Mouse (Mus musculus): ENCODE measurements around the gene Pdgfc. TPM values are rescaled to one million over a fixed set of nuclear protein-coding genes. Genes with fewer than 3 reads are reported as not detected.

Pdgfc gene
- polyA plus RNA-seq, 1 experiment = 1.3 TPM

DNA sequence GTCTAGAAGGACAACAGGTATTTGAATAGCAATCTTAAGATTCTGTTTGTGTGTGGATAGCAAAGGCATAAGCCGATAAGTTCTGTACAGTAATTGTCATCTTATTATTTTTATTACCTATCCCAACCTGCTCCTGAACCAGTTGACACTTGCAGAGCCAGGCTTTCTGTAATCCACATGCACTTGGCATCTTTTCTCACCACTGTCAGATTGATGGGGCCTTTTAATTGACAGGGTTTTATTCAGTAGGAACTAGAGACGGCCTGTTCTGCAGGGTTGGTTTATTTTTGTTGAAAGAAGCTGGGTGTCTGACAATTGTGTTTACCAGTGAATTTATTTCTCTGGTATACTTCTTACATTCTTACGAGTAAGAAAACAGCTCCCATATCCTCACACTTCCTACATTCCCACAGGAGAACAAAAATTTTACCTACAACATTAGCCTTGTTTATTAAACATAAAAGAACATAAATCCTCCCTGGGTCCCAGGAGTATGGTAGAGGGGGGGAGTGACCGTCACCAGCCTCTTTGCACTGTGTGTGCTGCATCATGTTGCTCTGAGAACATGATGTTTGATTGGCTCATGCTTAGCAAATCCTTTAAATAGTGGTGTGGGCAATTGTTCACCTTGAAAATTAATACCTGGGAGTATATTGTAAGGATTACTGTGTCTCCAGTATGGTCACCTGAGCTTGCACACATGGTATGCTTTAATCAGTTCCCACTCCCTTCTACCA is 134.0 kb downstream of the Pdgfc start:
- no peak overlapping the region for H3K4me3 ChIP-seq (replicated peaks; ENCODE audit: extremely low read depth, low read depth, low read length)
- no peak for DNase-seq
- TF ChIP-seq POLR2A (IDR thresholded peaks at IDR 0.05; ENCODE audit: borderline replicate concordance, extremely low read depth, low read depth, low read length) (no peak), CTCF (IDR thresholded peaks at IDR 0.05; ENCODE audit: insufficient read depth, low read length) (no peak)
- 65% methylated on average over 4 of the region's 4 CpGs for WGBS
- H3K4me1 ChIP-seq (ENCODE audit: control insufficient read depth, insufficient read depth, low read length) = no peaks in the 10 kb centered on the region

DNA sequence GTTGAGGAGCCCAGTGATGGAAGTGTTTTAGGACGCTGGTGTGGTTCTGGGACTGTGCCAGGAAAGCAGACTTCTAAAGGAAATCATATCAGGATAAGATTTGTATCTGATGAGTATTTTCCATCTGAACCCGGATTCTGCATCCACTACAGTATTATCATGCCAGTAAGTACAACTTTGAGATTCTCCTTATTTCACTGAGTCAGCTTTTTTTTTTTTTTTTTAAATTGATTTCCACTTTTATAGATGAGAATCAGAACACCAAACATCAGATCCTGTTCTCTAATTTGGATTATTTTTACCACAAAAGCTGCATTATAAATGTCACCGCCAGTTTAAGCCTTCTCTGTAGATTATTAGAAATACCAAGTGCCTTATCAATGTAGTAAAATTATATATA is 138.6 kb downstream of the Pdgfc start:
- whole genome bisulfite sequencing = 73% methylated on average over 3 of the region's 3 CpGs

DNA sequence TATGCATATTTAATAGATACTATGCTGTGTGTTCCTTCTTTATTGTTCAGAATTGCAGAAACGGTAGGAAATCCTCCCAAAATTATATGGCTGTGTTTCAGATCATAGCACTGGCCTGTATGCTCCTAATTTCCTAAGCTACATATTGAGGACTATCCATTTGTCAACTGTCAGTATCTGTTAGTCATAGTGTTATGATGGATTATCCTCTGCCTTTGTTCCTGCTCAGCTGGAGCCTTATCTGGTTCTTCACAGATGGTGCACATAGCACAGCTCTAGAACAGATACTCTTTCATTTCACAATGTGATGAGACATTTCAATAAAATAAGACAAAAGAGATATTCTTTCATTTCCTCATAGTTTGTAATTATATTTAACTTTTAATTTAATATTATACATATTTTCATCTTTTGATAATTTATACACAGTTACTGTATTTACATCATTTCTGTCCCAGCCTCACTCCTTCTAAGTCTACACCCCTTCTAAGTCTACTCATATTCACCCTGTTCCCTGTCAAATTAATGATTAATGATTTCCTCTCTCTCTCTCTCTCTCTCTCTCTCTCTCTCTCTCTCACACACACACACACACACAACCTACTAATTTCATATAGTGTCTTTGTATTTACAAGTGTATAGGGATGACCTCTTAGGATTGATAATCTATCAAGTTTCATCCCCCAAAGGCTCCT is 145.2 kb downstream of the Pdgfc start:
- Histone ChIP-seq H3K4me3 (replicated peaks; ENCODE audit: extremely low read depth, low read depth, low read length) (no peak overlapping the region), H3K4me1 (ENCODE audit: control insufficient read depth, insufficient read depth, low read length) (no peaks in the 10 kb centered on the region)
- WGBS = 83% methylated on average over 1 of the region's 1 CpGs
- DNase-seq = no peak
- no peak for TF ChIP-seq CTCF (IDR thresholded peaks at IDR 0.05; ENCODE audit: insufficient read depth, low read length)
- no peak for TF ChIP-seq POLR2A (IDR thresholded peaks at IDR 0.05; ENCODE audit: borderline replicate concordance, extremely low read depth, low read depth, low read length)

More for the DNA sequence above, 138.6 kb downstream of the Pdgfc start:
- Histone ChIP-seq H3K4me1 (ENCODE audit: control insufficient read depth, insufficient read depth, low read length) (no peaks in the 10 kb centered on the region), H3K4me3 (replicated peaks; ENCODE audit: extremely low read depth, low read depth, low read length) (no peak overlapping the region)
- no peak for DNase-seq
- TF ChIP-seq CTCF (IDR thresholded peaks at IDR 0.05; ENCODE audit: insufficient read depth, low read length) (no peak), POLR2A (IDR thresholded peaks at IDR 0.05; ENCODE audit: borderline replicate concordance, extremely low read depth, low read depth, low read length) (no peak)

DNA sequence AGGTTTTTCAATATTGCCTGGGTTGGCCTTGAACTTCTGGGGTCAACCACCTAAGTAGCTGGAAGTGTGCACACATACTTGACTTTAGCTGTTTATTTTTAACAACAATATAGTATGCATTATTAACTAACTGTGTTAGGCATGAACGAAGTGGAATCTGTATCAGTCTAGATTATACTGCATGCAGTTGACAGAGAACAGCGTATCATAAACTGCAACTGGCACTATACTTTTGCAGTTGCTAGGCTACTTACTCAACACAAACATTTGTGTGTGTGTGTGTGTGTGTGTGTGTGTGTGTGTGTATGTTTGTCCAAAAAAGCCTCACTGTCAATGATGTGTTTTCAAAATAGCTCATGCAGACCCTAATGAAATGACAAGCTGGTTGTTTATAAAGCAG is 160.7 kb downstream of the Pdgfc start:
- no peak for TF ChIP-seq CTCF (IDR thresholded peaks at IDR 0.05; ENCODE audit: insufficient read depth, low read length)
- TF ChIP-seq POLR2A (IDR thresholded peaks at IDR 0.05; ENCODE audit: borderline replicate concordance, extremely low read depth, low read depth, low read length) = no peak
- Histone ChIP-seq H3K4me1 (ENCODE audit: control insufficient read depth, insufficient read depth, low read length) (no peaks in the 10 kb centered on the region), H3K4me3 (replicated peaks; ENCODE audit: extremely low read depth, low read depth, low read length) (no peak overlapping the region)
- no peak for DNase-seq
- 53% methylated on average over 2 of the region's 2 CpGs for WGBS

DNA sequence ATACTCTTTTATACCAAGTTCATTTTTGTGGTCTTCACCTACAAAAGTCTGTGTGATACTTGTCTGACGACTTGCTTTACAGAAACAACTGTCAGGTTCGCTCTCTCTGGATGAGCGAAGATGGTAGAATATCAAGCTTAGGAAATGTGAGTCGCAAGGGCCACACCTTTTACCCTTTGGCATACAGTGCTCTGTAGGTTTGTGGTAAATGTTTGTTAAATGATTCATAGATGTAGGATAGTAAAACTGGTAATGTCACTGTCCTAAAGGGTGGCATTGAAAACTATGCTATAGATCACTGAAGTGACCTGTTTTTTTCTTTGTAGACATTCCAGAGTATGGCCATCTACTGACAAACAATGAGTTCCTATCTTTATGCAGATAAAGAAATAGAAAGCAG is 161.4 kb downstream of the Pdgfc start:
- WGBS = 87% methylated on average over 4 of the region's 4 CpGs
- H3K4me3 ChIP-seq (replicated peaks; ENCODE audit: extremely low read depth, low read depth, low read length) = no peak overlapping the region
- no peak for DNase-seq
- no peaks in the 10 kb centered on the region for H3K4me1 ChIP-seq (ENCODE audit: control insufficient read depth, insufficient read depth, low read length)
- TF ChIP-seq POLR2A (IDR thresholded peaks at IDR 0.05; ENCODE audit: borderline replicate concordance, extremely low read depth, low read depth, low read length) (no peak), CTCF (IDR thresholded peaks at IDR 0.05; ENCODE audit: insufficient read depth, low read length) (no peak)

DNA sequence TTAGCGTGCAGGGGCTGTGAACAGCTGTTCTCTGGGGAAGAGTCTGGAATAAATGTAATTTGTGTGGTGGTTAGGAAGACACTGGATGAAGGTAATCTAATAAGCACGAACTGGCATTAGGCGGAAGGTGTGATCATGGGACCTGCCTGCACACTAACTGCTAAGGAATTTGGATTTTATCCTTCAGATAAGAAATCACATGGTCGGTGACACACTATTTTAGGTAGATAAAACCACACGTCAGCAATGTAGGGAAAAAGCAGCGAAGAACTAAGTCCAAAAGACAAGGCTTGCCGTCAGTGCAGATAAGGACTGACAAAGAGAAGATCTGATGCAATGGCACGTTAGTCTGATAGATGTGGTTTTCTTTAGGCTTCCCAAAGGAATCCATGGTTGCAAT is 164.4 kb downstream of the Pdgfc start:
- no peak for DNase-seq
- H3K4me3 ChIP-seq (replicated peaks; ENCODE audit: extremely low read depth, low read depth, low read length) = no peak overlapping the region
- H3K4me1 ChIP-seq (ENCODE audit: control insufficient read depth, insufficient read depth, low read length) = no peaks in the 10 kb centered on the region
- 70% methylated on average over 8 of the region's 8 CpGs for WGBS
- TF ChIP-seq POLR2A (IDR thresholded peaks at IDR 0.05; ENCODE audit: borderline replicate concordance, extremely low read depth, low read depth, low read length) (no peak), CTCF (IDR thresholded peaks at IDR 0.05; ENCODE audit: insufficient read depth, low read length) (no peak)

DNA sequence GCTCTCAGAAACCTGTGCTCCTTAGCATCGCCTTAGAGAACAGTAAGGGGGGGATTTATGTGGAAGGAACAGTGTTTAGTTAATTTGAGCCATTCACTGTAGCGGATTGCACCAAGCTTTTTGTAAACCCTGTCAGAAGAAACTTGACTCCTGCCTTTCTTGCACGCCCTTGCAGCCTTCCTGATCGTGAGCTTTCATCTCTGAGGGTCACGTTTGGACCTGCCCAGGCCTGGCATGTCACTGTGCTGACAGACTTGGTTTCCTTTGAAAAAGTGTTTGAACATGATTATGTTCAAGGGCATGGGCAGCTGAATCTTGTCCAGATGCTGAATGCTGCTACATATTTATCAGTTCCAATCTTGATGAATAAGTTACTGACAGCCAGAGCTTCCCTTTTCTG is 169.0 kb downstream of the Pdgfc start:
- H3K4me1 ChIP-seq (ENCODE audit: control insufficient read depth, insufficient read depth, low read length) = no peaks in the 10 kb centered on the region
- TF ChIP-seq CTCF (IDR thresholded peaks at IDR 0.05; ENCODE audit: insufficient read depth, low read length) (no peak), POLR2A (IDR thresholded peaks at IDR 0.05; ENCODE audit: borderline replicate concordance, extremely low read depth, low read depth, low read length) (no peak)
- WGBS = 26% methylated on average over 5 of the region's 5 CpGs
- H3K4me3 ChIP-seq (replicated peaks; ENCODE audit: extremely low read depth, low read depth, low read length) = no peak overlapping the region
- DNase-seq = no peak

DNA sequence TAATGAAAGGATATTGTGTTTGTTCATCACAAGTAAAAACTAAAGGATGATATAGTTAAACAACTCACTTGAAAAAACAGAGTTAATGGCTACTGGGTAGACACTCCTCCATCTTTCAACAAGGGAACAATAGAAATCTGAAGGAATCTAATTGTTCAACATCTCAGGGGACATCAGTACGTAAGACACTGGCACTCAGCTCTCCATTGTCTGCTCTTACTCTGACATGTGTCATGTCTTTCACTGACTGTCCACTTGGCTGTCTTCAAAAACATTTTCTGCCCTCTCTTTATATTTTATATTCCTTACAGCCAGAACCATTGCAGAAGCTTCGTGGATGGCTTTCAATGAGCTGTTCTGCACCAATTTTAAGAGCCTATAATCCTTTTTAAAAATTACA is 172.0 kb downstream of the Pdgfc start:
- TF ChIP-seq CTCF (IDR thresholded peaks at IDR 0.05; ENCODE audit: insufficient read depth, low read length) = no peak
- no peak for TF ChIP-seq POLR2A (IDR thresholded peaks at IDR 0.05; ENCODE audit: borderline replicate concordance, extremely low read depth, low read depth, low read length)
- H3K4me1 ChIP-seq (ENCODE audit: control insufficient read depth, insufficient read depth, low read length) = no peaks in the 10 kb centered on the region
- DNase-seq = no peak
- WGBS = 78% methylated on average over 2 of the region's 2 CpGs
- H3K4me3 ChIP-seq (replicated peaks; ENCODE audit: extremely low read depth, low read depth, low read length) = no peak overlapping the region

DNA sequence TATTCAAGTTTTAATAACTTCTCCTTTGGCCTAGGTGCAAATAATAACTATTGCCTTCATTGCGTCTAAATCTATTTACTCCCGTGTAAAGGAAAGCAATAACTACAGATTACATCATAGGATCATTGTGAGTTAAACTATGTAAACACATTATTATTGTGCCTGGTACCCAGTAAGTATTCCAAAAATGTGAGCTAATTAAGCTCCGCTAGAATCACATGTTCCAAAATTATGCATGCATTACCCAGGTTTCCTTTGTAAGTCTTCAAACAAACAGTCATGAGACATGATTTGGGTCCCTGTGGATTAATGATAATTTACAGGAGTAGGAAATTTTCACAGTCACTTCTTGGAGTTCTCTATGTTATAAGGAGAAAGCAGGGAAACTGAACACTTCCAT is 174.9 kb downstream of the Pdgfc start:
- Histone ChIP-seq H3K4me3 (replicated peaks; ENCODE audit: extremely low read depth, low read depth, low read length) (no peak overlapping the region), H3K4me1 (ENCODE audit: control insufficient read depth, insufficient read depth, low read length) (no peaks in the 10 kb centered on the region)
- TF ChIP-seq POLR2A (IDR thresholded peaks at IDR 0.05; ENCODE audit: borderline replicate concordance, extremely low read depth, low read depth, low read length) (no peak), CTCF (IDR thresholded peaks at IDR 0.05; ENCODE audit: insufficient read depth, low read length) (no peak)
- WGBS = 62% methylated on average over 3 of the region's 3 CpGs
- no peak for DNase-seq

DNA sequence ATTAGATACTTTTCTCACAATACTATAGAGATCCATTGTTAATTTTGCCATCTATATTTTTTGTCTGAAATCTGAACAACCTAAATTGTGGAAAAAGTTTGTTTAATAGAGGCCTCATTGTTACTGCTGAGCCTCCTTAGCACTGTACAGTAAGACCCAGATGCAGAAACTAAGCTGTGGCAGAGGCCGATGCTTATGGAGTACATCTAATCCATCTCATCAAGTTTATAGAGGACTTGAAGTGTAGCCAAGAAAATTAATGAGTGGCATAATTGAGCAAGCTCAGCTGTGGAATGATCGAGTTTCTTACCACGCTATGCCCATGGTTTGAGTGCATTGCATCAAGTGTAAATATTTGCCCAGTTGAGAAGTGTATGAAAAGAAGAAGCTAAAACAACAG is 175.4 kb downstream of the Pdgfc start:
- TF ChIP-seq CTCF (IDR thresholded peaks at IDR 0.05; ENCODE audit: insufficient read depth, low read length) = no peak
- TF ChIP-seq POLR2A (IDR thresholded peaks at IDR 0.05; ENCODE audit: borderline replicate concordance, extremely low read depth, low read depth, low read length) = no peak
- H3K4me1 ChIP-seq (ENCODE audit: control insufficient read depth, insufficient read depth, low read length) = no peaks in the 10 kb centered on the region
- 51% methylated on average over 3 of the region's 3 CpGs for WGBS
- no peak overlapping the region for H3K4me3 ChIP-seq (replicated peaks; ENCODE audit: extremely low read depth, low read depth, low read length)
- no peak for DNase-seq

All from lung, adult 2 months (tissue).